Mouse (Mus musculus) limb, embryonic 12.5 days (tissue): ENCODE results near the gene Copg2. TPM values are rescaled to one million over a fixed set of nuclear protein-coding genes. Genes with fewer than 3 reads are reported as not detected.

ENCODE experiments used
- ATAC-seq: fragments of 200-750 bp; cut with Nextera tagmentation; 2 replicates; pipeline ENCODE4 v1.8.0; 2017; ENCODE audit warnings: low read depth, moderate TSS enrichment; ENCODE audit not compliant: insufficient number of reproducible peaks, insufficient read depth, low FRiP score, low TSS enrichment
- H3K27ac ChIP-seq: fragments of 300-500 bp; sonication (generic); 2 replicates; pipeline ENCODE4 v1.5.1; 2016; ENCODE audit warnings: mild to moderate bottlenecking, moderate library complexity
- H3K27me3 ChIP-seq: fragments of 300-500 bp; sonication (generic); 2 replicates; pipeline ENCODE4 v1.6.1; 2016; ENCODE audit warnings: mild to moderate bottlenecking, moderate library complexity
- H3K36me3 ChIP-seq: fragments of 300-500 bp; sonication (generic); 2 replicates; pipeline ENCODE4 v1.6.1; 2016; ENCODE audit warnings: mild to moderate bottlenecking, moderate library complexity
- H3K4me1 ChIP-seq: fragments of 300-500 bp; sonication (generic); replicated peaks from 2 replicates; pipeline ENCODE4 v1.6.1; 2016
- H3K4me2 ChIP-seq: fragments of 300-500 bp; sonication (generic); 2 replicates; pipeline ENCODE4 v1.6.1; 2016; ENCODE audit warnings: mild to moderate bottlenecking, moderate library complexity
- H3K4me3 ChIP-seq: fragments of 300-500 bp; sonication (generic); replicated peaks from 2 replicates; pipeline ENCODE4 v1.5.1; 2016; ENCODE audit warnings: mild to moderate bottlenecking
- H3K9ac ChIP-seq: fragments of 300-500 bp; sonication (generic); replicated peaks from 2 replicates; pipeline ENCODE4 v1.6.1; 2016; ENCODE audit warnings: mild to moderate bottlenecking, moderate library complexity
- H3K9me3 ChIP-seq: fragments of 300-500 bp; sonication (generic); 2 replicates; pipeline ENCODE4 v1.6.1; 2016; ENCODE audit warnings: mild to moderate bottlenecking, moderate library complexity
- WGBS: fragments of 180-500 bp; shearing (Covaris S2); methylation state at CpG from one replicate; pipeline ENCODE4 v1.1.7; 2016; 5-methylcytosine and 5-hydroxymethylcytosine counted together
- polyA plus RNA-seq: library from polyadenylated mRNA; unstranded; fragments of >200 nt; fragmentation: Nextera tagmentation; extraction: Ambion mirVana; gene quantifications from 2 replicates; pipeline ENCODE4 v1.2.1, GENCODE M21; 2016

The Copg2 gene
- polyA plus RNA-seq, 1 experiment from 2014 or later, result 25.8 TPM

DNA sequence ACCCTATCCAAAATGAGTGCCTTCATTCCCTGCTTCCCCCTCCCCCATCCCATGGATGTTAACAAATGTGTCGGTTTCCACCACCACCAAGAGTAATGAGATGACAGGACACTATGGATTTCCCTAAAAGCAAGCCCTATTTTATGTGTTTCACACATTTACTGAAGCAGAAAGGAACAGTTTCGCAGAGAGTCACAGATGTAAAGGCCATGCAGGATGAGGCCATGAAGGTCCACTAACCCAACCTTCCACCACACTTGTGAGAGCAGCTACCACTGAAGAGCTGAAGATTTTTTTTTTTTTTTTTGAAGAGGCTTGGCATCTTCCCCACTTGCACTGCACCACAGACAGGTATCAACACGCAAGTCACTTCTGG, 787 bp downstream of the Copg2 start:
- peak overlapping the region; percentile 61 for H3K4me2 ChIP-seq
- ATAC-seq, result no peak
- H3K36me3 ChIP-seq, result no peaks in the 10 kb centered on the region

DNA sequence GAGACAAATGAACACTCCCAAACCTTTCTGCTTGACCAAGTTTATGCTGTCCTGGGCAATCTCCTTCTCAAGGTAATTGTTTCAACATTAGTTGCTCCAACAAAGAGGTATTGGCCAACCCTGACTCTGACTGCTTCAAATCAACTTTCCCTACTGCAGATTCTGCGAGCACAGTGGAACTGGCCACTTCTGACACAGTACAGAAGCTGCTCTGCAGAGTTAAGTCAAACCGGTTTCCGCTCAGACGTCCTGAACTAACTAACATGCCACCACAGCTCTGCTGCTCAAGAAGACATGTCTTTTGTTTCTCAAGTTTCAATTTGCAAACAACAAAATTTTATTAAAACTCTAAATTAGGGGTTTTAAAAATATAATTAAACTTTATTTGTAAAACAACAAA, 3.5 kb downstream of the Copg2 start:
- Histone ChIP-seq H3K4me1 (peaks cover 7% of the 10 kb centered on the region; the same call in 1 of the 2 replicates), H3K9me3 (no peaks in the 10 kb centered on the region), H3K9ac (no peak overlapping the region), H3K36me3 (peaks cover 15% of the 10 kb centered on the region; the same call in 1 of the 2 replicates), H3K4me3 (no peak overlapping the region), H3K27ac (no peak overlapping the region), H3K27me3 (no peaks in the 10 kb centered on the region), H3K4me2 (no peak overlapping the region)
- ATAC-seq, result no peak
- WGBS, result 73% methylated on average over 4 of the region's 4 CpGs

More for the DNA sequence above, 787 bp downstream of the Copg2 start:
- WGBS, result 19% methylated on average over 3 of the region's 3 CpGs
- no peaks in the 10 kb centered on the region for H3K9me3 ChIP-seq
- H3K27ac ChIP-seq, result peak overlapping the region; percentile 98
- H3K27me3 ChIP-seq, result no peaks in the 10 kb centered on the region
- H3K9ac ChIP-seq, result peak overlapping the region; percentile 66
- H3K4me3 ChIP-seq, result peak overlapping the region; percentile 62
- H3K4me1 ChIP-seq, result peaks cover 7% of the 10 kb centered on the region; the same call in 1 of the 2 replicates

DNA sequence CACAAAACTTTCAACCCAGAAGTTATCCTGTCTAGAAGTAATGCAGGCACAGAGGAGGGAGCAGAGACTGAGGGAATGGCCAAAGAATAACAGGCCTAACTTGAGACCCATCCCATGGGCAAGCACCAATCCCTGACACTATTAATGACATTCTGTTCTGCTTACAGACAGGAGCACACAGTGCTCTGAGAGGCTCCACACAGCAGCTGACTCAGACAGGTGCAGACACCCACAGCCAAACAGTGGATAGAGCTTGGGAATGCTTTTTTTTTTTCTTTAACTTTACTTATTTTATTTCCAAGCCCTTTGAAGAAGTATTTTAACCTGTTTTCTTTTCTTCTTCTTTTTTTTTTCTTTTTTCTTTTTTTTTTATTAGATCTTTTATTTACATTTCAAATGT, 4.8 kb downstream of the Copg2 start:
- Histone ChIP-seq H3K4me1 (peaks cover 7% of the 10 kb centered on the region; the same call in 1 of the 2 replicates), H3K4me2 (no peak overlapping the region), H3K9me3 (no peaks in the 10 kb centered on the region), H3K27me3 (no peaks in the 10 kb centered on the region), H3K36me3 (peaks cover 20% of the 10 kb centered on the region; the same call in 1 of the 2 replicates), H3K27ac (no peak overlapping the region), H3K4me3 (no peak overlapping the region), H3K9ac (no peak overlapping the region)
- ATAC-seq, result no peak

DNA sequence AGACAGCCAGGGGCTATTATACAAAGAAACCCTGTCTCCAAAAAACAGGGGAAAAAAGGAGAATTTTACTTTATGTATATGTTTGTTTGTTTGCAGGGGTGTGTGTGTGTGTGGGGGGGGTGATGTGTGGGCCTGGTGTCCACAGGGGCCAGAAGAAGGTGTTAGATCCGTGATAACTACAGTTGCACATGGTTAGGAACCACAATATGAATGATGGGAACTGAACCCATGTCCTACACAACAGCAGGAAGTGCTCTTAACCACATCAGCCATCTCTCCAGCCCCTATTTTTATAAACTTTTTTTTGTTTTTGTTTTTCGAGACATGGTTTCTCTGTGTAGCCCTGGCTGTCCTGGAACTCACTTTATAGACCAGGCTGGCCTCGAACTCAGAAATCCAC, 11.7 kb downstream of the Copg2 start:
- WGBS, result 89% methylated on average over 3 of the region's 3 CpGs
- Histone ChIP-seq H3K36me3 (peaks cover 39% of the 10 kb centered on the region), H3K27me3 (no peaks in the 10 kb centered on the region), H3K4me2 (no peak overlapping the region), H3K27ac (no peak overlapping the region), H3K4me1 (no peaks in the 10 kb centered on the region), H3K9ac (no peak overlapping the region), H3K4me3 (no peak overlapping the region), H3K9me3 (no peaks in the 10 kb centered on the region)
- no peak for ATAC-seq

DNA sequence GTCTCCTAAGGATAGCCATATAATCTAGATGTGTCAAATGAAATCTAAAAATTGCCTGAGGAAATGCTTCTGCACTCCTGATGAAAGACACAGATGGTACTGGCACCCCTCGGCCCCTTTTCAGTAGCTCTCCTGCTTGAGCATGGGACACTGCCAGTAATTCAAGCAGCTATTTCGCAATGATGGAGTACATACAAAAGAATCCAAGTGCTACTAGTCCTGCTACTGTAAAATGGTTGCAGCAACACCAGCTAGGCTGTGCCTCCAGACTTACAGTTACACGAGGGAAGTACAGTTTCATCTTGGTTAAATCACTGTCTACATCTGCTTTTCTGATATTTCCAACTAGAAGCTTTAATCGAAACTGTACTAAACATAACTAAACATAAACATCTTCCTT, 13.1 kb downstream of the Copg2 start:
- 89% methylated on average over 4 of the region's 4 CpGs for WGBS
- ATAC-seq, result no peak
- peaks cover 35% of the 10 kb centered on the region for H3K36me3 ChIP-seq

DNA sequence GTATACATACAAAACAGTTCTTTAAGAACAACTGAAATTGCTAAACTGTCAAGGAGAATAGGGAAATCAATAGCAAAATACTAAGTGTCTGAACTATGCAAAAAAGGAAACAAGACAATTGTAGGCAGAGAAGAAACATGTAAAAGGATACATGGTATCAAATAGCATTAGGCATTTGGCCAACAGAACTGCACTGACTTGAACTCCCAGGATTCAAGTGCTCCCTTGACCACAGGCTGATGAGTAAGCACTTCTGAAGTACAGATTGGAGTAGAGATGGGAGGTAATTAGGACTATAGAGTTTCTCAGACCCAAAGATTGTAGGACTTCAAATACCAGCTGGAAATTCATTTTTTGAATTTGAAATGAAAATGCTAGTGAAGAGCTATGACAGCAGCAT, 19.9 kb downstream of the Copg2 start:
- peaks cover 33% of the 10 kb centered on the region for H3K36me3 ChIP-seq

More for the DNA sequence above, 13.1 kb downstream of the Copg2 start:
- H3K4me1 ChIP-seq, result no peaks in the 10 kb centered on the region
- no peaks in the 10 kb centered on the region for H3K27me3 ChIP-seq
- no peak overlapping the region for H3K4me3 ChIP-seq
- no peak overlapping the region for H3K9ac ChIP-seq
- H3K9me3 ChIP-seq, result no peaks in the 10 kb centered on the region
- no peak overlapping the region for H3K4me2 ChIP-seq
- H3K27ac ChIP-seq, result no peak overlapping the region

DNA sequence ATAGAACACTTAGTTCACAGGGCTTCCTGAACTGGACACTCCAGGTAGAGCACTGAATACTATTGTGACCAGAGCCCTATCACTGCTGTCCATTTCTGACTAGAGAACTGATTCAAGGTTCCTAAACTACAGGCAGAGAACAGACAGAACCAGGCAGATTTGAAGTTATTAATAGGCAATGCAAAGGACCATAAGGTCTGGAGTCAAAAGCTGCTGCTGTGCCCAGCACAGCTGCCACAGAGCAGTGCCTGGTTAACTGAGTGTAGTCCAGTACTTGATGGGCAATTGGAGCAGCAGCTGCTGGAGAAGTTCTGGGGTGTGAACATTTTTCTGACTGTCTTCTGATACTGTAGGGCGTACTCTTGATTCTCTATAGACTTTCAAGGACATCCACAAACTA, 30.1 kb downstream of the Copg2 start:
- Histone ChIP-seq H3K4me1 (no peaks in the 10 kb centered on the region), H3K4me3 (no peak overlapping the region), H3K9ac (no peak overlapping the region), H3K36me3 (no peaks in the 10 kb centered on the region), H3K9me3 (no peaks in the 10 kb centered on the region), H3K27ac (no peak overlapping the region), H3K27me3 (no peaks in the 10 kb centered on the region), H3K4me2 (no peak overlapping the region)
- ATAC-seq, result no peak
- WGBS, result 93% methylated on average over 1 of the region's 1 CpGs

More for the DNA sequence above, 19.9 kb downstream of the Copg2 start:
- H3K27me3 ChIP-seq, result no peaks in the 10 kb centered on the region
- H3K9me3 ChIP-seq, result peaks cover 5% of the 10 kb centered on the region
- H3K9ac ChIP-seq, result no peak overlapping the region
- ATAC-seq, result no peak
- H3K27ac ChIP-seq, result no peak overlapping the region
- H3K4me1 ChIP-seq, result no peaks in the 10 kb centered on the region
- no peak overlapping the region for H3K4me2 ChIP-seq
- H3K4me3 ChIP-seq, result no peak overlapping the region

DNA sequence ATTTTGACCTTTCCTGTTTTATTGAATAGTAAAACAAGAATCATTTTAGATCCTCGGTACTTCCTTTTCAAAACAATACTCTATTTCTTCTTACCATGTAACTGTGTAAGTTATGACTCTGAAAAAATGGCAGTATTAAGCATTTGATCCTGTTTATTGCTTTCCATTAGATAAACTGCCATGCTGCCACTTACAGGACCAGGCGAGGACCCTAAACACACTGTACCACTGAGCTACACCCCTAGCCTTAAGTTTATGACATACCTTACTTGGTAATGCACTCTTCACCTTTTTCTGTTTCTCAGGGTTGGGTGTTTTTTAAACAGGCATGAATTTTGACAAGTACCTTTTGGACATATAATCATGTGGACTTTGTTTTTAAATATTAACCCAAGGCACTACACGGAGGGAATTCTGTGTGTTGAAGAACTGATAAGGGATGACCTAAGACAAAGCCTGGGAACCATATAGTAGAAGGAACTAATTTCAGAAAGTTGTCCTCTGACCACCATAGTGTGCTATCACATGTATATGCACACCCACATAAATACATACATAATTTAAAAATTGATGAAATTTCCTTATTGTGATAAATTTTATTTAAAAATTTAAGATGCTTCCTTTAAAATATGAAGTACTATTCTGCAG, 31.4 kb downstream of the Copg2 start:
- ATAC-seq, result no peak
- no peak overlapping the region for H3K4me2 ChIP-seq
- no peaks in the 10 kb centered on the region for H3K4me1 ChIP-seq
- no peak overlapping the region for H3K27ac ChIP-seq
- H3K9me3 ChIP-seq, result no peaks in the 10 kb centered on the region
- 70% methylated on average over 3 of the region's 3 CpGs for WGBS
- no peak overlapping the region for H3K4me3 ChIP-seq
- H3K9ac ChIP-seq, result no peak overlapping the region
- H3K27me3 ChIP-seq, result no peaks in the 10 kb centered on the region
- H3K36me3 ChIP-seq, result no peaks in the 10 kb centered on the region; the same call in 1 of the 2 replicates

DNA sequence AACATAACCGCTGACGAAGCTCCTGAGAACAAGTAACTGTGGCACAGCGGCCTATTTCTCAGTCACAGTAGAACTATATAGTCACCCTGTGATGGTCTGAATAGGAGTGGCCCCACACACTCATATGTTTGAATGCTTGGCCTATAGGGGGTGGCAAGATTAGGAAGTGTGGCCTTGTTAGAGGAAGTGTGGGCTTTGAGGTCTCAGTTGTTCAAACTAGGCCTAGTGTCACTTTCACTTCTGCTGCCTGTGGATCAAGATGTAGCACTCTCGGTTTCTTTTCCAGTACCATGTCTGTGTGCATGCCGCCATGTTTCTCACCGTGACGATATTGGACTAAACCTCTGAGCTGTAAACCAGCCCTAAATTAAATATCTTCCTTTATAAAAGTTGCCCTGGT, 40.6 kb downstream of the Copg2 start:
- peaks cover 33% of the 10 kb centered on the region for H3K36me3 ChIP-seq
- no peak overlapping the region for H3K9ac ChIP-seq
- no peaks in the 10 kb centered on the region for H3K27me3 ChIP-seq
- H3K4me1 ChIP-seq, result no peaks in the 10 kb centered on the region
- no peak overlapping the region for H3K4me3 ChIP-seq
- no peak for ATAC-seq
- no peak overlapping the region for H3K27ac ChIP-seq
- H3K9me3 ChIP-seq, result no peaks in the 10 kb centered on the region
- 96% methylated on average over 7 of the region's 7 CpGs for WGBS
- H3K4me2 ChIP-seq, result no peak overlapping the region

DNA sequence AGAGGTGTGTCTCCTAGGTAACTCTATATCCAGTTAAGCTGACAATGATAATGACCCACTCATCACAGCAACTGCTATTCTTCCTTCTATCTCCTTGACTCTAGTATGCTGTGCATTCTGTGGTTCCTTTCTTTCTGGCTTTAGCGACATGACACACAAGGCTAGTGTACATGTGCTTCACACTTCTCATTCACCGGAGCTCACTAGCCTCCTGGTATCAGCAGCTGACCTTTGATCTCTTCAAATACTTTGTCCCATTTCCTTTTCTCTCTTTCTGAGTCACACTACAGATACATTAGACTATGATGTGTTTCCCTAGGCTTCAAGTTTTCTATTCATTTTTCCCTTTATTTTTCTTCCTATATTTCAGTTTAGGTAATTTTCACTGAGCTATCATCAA, 41.4 kb downstream of the Copg2 start:
- Histone ChIP-seq H3K9me3 (no peaks in the 10 kb centered on the region), H3K9ac (no peak overlapping the region), H3K36me3 (peaks cover 33% of the 10 kb centered on the region), H3K4me1 (no peaks in the 10 kb centered on the region), H3K27me3 (no peaks in the 10 kb centered on the region), H3K4me3 (no peak overlapping the region), H3K27ac (no peak overlapping the region), H3K4me2 (no peak overlapping the region)
- no peak for ATAC-seq
- WGBS, result 93% methylated on average over 2 of the region's 2 CpGs

DNA sequence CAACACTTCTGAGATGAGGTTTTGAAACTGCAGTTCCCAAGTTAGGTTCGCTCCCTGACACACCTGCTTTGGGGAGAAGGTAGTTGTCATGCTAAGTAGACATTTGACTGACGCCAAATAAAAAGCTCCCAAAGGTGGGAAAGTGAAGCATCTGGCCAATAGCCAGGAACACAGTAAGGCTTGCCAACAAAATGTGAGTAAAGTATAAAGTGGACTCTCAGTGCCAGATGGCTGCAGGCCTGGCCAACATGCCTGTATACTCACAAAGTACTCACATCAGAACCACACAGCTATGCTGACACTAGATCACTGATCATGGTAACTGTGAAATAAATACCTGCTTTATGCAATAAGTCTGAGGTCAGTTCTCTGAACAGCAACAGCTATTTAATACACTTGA, 46.8 kb downstream of the Copg2 start:
- H3K9ac ChIP-seq, result no peak overlapping the region
- no peak overlapping the region for H3K4me3 ChIP-seq
- H3K4me1 ChIP-seq, result 0 out of 2 replicates have a peak, but pooled peaks cover 3% of the 10 kb centered on the region
- H3K9me3 ChIP-seq, result no peaks in the 10 kb centered on the region
- no peak for ATAC-seq
- no peak overlapping the region for H3K27ac ChIP-seq
- peaks cover 17% of the 10 kb centered on the region for H3K36me3 ChIP-seq
- WGBS, result 67% methylated on average over 2 of the region's 2 CpGs
- H3K27me3 ChIP-seq, result no peaks in the 10 kb centered on the region
- no peak overlapping the region for H3K4me2 ChIP-seq

DNA sequence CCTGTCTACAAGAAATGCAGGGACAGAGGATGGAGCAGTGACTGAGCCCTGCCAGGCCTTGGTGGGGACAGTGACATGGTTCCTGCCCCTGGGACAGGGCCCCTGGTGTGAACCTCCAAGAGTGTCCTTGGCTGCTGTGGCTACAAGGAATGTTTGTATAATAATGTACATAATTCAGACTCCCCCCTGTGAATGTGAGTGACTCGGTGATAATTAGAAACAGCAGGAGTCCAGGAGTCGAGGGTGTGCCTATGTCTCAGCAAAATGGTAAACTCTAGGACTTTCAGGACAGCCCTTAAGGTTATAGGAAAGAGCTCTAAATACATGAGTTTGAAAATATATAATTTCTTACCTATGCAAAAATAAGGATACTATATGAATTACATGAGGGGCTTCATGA, 64.4 kb downstream of the Copg2 start:
- H3K27ac ChIP-seq, result no peak overlapping the region
- H3K4me2 ChIP-seq, result no peak overlapping the region
- no peak for ATAC-seq
- 29% methylated on average over 2 of the region's 2 CpGs for WGBS
- H3K4me3 ChIP-seq, result no peak overlapping the region
- peaks cover 3% of the 10 kb centered on the region; the same call in 1 of the 2 replicates for H3K36me3 ChIP-seq
- H3K27me3 ChIP-seq, result no peaks in the 10 kb centered on the region
- H3K9ac ChIP-seq, result no peak overlapping the region
- H3K4me1 ChIP-seq, result no peaks in the 10 kb centered on the region; the same call in 1 of the 2 replicates
- no peaks in the 10 kb centered on the region for H3K9me3 ChIP-seq
